Mouse (Mus musculus) kidney, postnatal 14 days (tissue): Measurements from ENCODE around the gene Atp5c1.
A peak's percentile ranks its signal among the peaks of the same experiment; 100 is the strongest.

Source experiments
- DNase-seq: peaks from one replicate; pipeline ENCODE4 v3.0.0; 2022; ENCODE audit warnings: mixed read lengths

Atp5c1 gene

DNA sequence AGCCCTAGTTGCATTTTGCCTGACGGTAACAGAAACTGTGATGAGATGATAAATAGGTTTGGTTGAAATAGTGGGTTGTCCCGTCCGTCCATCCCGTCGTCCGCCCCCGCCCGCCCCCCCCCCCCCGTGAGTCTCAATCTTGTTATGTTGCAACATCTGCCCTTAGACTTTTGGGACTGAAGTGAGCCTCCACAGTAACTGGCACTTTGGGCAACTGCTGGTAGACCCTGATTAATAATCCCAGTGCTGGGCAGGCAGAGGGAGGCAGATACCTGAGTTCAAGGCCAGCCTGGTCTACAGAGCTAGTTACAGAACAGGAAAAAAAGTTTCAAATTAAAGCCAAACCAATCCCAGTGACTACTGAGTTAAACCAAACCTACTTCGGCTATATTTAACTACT is 30.9 kb downstream of the Atp5c1 start:
- no peak for DNase-seq

DNA sequence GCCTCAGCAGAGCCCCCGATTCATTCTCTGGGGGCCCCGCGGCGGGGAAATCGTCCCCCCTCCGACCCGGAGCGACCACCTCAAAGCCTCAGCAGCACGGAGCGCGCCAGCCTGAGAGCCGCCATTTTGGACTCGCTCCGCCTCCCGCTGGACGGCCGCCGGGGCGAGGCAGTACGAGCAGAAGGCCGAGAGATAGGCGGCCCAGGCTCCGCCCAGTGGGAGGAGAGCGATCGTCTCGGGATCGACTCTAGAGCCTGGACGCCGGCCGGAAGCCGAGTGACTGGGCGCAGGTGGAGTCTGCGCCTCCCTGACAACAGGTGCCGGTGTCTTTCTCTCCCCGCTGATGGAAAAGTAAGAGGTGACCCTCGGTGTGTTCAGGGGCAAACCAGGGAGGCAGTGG is 31.8 kb downstream of the Atp5c1 start, which contains the start of gene Taf3:
Gene Taf3 (minus strand): TSS at position 136 of the 400 bp plus-strand sequence.
- peak; percentile 95 for DNase-seq

DNA sequence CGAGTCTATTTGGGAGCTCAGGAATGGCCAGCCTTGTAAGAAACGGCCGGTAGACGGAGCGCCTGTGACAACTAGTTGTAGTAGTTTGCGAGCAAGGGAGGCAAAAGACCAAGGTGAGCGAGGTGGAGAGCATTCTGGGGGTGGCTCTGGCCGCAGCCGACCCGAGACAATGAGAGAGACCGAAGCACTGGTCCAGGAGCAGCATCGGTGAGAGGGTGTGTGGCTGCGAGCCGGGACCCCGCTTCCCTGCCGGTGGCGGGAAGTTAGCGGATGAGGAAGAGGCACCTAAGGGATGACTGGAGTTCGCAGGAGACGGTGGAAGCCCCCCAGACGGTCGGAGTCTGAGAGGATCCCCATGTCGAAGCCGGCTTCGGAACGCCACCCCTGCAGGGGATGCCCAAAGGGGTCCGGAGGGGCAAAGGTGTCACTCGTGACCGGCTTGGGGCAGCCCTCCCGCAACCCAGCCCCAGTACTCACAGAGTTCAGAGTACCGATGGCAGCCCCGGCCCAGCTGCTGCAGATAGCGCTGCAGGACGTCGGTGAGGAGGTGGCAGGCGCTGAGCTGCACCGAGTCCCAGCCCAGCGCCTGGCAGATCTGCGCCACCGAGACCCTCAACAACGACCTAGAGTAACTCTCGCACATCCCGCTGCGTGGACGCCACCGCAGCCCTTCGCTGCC is 32.4 kb downstream of the Atp5c1 start:
- DNase-seq = peak; percentile 27

DNA sequence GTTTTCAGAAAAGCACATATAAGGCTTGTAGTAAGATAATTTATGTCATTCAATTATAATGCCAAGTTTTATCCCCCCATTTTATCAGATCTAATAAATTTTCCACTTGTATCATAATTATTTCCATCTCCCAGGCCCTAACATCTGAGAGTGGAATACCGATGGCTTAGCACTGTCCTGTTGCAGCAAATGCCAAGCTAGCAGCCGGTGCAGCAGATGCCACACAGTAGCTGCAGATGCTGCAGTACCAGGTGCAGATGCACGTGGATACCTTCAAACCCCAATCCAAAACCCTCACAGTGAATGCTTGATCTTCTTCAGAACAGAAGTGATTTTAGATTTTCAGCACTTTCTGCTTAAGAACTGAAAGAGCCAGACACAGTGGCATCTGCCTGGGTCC is 45.3 kb downstream of the Atp5c1 start:
- DNase-seq = no peak

DNA sequence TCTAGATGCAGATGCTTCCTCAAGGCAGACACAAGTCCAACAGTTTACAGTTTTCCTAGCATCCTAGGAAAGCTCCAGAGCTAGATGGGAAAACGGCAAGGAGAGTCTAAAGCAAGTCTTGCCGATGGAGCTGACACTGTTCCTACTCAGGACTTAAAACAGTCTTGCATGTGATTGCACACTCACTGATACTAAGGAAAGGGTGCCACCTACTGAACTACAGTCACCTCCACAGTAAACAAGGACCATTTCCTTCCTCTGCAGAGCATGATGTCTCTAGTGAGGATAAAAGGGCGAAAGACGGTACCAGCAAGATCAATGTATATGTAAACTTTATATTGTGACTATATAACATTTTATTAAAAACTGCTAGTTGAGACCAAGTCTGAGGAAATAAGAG is 46.6 kb downstream of the Atp5c1 start:
- no peak for DNase-seq

DNA sequence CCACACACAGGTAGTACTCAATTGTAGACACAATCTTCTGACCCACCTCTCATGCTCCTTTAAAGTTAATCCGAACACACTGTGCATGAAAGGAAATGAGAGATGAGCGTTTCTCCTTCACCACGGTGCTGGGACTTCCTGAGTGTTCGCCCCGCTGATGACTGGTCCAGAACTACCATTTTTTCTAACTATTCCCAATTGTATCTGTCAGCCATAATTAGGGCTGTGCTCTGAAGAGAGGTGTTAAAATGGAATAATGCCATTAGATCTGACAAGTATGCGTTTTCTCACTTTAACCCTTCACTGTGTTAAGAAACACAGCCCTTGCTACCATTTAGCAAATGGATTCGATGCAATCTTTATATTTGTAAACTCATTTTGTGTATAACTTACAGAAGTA is 50.6 kb downstream of the Atp5c1 start:
- DNase-seq = no peak

DNA sequence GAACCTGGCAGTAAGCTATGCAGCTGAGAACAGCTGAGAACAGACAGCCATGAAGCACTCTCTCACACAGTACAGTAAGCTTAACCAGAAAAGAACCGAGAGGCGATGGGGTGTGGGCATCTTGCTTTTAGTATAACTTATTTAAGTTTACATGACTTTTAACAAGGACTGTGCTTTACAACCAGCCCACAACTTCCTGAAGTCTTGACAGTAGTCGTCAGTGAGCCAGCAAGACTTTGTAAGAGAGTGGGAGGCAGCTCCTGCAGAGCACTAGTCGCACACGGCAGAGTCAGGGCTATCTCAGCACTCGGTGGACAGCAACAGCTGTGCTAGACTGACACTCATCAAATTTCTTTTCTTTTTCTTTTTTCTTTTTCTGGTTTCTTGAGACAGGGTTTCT is 56.0 kb downstream of the Atp5c1 start:
- no peak for DNase-seq

DNA sequence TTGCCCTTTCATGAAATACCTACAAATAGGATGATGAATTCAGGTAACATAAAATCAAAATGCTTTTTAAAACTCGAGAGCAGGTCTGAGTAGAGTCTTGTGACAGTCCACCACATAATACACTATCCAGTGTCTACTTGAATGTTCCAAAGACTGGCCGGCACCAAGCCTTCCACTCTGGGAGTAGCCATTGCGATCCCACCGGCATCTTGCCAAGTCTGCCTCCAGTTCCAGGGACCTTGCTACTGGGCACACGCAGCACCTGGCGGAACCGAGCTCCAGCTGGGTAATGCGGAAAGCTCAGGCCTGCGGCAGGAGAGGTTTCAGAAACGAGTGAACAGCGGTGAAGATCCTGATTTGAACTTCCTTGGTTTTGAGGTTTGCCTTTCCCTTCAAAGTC is 59.0 kb downstream of the Atp5c1 start:
- no peak for DNase-seq

DNA sequence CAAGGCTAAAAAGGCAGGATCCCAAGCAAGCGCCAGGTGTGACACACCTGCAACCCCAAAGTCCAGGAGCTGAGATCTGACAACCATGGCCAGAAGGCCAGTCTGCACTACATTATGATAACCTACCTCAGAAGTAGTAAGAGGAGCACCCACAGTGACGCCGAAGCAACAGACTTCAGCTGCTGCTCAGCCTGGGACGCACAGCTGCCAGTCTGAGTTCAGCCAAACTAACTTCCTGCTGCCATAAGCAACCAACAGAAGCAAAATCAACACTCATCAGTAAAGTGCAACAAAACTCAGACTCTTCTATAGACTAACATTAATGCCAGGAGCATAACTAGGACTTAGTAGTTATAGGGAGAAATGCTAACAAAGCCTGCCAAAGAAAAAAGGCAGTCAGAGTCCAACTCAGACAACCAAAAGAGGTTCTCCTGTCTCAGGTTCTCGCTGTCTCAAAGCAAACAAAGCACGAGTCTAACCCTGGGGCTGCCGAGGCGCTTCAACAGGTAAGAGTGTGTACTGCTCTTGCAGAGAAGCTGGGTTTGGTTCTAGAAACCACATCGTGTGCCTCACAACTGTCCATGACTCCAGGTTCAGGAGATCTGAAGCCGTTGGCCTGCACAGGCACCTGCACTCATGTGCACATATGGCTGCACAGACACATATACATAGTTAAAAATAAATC is 65.2 kb downstream of the Atp5c1 start:
- DNase-seq = no peak

DNA sequence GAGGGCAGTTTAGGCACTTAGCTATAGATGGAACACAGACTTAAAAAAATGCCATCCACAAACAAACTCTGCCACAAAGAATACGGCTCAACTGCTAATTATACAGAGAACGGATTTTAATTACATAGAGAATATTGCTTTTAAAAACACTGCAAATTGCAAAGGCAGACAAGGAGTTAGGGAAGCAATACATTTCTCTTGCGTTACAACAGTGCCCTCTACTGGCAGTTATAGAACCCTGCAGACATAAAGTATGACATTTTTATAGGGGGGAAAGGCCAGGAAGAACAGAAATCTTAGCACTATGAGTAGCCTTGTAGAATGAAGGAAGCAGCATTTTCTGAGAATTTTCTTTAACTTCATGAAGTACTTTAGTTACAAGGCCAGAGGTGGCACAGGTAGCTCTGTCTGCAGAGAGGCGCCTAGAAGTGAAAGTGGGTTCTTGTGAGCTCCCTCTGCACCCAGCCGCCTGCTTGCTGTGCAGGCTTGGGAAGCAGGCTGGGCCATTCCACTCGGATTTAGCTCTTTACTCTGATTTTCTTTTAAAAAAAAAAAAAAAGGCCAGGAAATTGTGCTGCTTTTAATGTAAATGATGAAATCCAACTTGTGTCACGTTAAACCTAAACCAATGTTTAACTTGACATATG is 69.9 kb downstream of the Atp5c1 start:
- DNase-seq = peak; percentile 57

DNA sequence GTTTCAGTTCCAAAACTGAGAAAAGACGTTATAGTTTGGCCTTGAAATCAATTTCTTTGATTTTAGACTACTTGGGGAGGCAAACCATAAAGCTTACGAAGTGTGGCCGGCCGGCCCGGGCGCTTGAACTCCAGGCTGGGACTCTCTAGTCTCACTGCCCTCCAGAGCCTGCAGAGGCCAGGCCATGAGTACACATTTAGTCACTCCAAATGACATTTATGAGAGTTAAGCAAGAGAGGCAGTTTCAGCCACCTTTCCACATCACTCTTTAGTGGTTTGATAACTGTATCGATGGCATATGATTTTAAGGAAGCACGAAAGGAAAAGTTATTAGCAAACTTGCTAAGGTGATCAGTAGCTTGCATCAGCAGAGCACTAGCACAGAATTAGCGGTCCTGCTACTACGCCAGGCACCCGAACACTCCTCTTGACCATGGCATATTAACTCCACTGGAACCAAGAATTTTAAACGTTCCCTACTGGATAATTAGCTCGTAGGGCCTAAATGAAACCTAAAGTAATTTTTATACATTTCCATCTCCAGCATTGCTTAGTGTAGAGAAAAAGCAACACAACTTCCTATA is 70.5 kb downstream of the Atp5c1 start:
- DNase-seq = no peak

DNA sequence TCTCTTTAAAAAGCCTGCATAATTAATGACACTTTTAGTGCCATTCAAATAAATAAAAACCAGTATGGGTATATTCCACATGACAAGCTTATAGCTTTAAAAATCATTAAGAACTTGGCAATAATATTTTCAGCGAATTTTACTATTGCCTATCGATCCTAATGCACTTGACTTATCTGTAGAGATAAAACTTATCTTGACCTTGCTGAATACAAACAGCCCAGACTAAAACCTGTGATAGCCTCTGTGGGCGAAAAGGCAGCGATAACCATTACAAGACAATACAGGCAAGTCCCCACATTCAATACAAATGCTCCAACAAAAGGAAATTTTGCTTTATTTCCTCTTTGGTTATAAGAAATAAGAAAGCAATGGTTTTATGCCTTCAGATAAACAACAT is 71.7 kb downstream of the Atp5c1 start:
- DNase-seq = no peak
